Mouse (Mus musculus): ENCODE measurements around the gene Adgrg1. TPM values are rescaled to one million over a fixed set of nuclear protein-coding genes. Genes with fewer than 3 reads are reported as not detected.

Gene Adgrg1
- total RNA-seq, 2 experiments from 2014 or later: 79.5 to 104 TPM

DNA sequence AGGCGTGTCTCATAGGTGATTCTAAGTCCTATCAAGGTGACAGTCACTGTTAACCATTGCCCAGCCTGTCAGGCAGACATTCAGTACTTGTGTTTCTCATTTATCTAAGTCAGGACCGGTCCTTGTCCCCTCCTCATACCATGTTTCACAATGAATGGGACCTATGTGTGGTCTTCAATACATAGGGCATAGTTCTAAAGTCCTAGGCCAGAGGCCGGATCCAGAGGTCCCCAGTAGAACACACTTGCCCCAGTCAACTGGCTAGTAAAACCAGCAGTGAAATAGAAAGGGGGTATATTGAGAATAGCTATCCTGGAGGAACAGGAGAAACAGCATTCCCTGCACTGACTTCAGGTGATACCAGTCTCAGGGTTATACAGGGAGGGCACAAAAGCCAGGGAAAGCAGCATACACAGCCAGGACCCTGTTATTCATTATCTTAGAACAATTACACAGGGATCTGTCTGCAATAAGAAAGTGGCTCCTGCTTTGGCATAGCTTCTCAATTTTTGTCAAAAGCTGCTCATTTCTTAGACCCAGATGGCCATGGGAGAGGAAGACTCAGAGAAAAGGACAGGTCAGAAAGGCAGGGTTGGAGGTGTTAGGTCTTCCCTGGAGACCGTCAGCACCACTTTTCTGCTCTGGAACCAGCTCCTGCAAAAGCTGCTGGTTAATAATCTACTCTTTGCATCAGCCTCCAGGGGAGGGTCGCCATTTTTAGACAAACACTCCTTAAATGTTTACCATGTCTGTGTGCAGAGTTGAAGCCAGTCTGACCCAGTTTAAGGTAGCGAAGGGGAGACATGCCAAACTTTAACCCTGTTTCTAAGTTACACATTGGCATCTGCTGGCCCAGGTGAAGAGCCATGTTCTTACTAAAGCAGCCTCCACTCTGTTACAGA, 67.6 kb downstream of the Adgrg1 start:
- DNase-seq: no peak

DNA sequence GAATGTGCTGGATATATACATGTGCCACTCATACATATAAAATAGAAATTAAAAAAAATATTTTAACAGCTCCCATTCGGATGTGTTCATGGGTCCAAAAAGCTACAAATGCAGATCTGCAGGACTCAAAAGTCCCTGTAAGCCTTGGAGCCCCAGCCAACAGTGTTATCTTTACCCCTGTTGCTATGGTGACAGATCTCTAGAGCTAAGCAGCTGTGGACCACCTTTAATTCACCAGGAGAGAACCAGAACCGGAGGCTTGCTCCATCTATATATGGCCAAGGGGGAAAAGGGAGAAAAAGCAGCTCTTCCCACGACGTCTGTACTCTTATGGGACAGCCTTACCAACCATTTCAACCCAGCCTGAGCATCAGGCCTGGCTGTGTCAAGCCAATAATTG, 70.3 kb downstream of the Adgrg1 start:
- DNase-seq: no peak

DNA sequence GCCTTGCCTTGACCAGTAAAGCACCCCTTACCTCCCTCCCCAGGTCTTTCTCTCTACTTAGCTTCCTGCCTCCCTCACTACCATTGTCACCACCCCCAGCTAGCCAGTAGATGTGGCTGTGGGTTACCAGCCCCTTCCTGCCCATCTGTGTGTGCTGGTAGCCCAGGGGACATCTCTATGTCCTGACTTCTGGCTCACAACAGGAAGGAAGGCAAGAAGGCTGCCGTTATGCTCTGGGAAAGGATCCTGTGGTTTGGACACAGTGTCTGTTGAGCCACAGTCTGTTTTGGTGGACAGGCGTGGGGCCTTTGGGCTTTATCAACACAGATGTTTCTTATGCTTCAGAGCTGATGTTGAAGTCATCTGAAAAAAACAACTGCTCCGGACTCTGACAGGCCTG, 72.4 kb downstream of the Adgrg1 start:
- no peak for DNase-seq

DNA sequence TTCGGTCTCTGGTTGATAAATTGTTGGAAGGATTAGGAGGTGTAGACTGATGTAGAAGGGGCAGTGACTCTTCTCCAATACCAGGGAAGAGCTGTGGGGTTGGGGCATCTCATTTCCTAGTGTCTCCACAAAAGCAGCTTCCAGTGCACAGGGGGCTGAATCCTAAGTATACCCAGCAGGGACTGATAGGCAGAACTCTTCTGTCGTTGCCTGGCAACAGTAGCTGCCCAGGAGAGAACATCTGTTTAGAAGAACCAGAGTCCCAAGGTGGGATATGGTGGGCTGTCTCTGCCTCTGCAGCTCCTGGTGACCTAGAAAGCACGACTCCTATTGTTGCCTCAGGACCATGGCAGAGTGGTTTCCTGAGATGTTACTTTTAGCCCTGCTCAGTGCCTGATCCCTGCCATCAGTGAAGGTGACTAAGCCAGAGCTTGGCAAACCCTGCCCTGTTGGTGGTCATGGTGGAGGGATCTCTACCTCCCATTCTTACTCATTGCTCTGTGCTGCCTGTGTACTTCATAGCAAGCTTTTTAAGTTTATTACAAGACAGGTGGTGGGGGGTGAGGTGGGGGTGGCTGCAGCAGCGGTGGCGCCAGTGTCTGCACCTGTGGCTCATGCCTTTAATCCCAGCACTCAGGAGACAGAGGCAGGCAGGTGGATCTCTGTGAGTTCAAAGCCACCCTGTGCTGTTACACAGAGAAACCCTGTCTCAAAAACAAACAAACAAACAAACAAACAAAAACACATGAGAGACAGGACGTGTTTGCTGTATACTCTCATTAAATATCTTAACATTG, 73.5 kb downstream of the Adgrg1 start:
- no peak for DNase-seq

DNA sequence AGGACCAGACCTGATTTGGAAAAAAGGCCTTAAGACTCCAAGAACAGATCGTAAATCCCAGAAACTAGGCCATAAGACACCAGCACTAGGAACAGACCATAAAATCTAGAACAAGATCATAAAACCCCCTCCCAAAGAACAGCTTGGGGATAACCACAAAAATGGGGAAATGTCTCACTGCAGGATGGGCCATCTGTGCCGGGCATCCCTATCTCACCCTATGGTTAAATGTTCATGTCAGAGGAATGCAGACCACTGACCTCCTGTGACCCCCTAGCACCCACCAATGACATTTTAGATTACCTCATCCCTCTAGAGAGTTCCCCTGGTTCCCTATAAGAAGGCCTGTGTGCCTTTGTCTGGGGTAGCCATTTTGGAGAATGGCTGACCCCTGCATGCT, 75.1 kb downstream of the Adgrg1 start:
- no peak for DNase-seq

DNA sequence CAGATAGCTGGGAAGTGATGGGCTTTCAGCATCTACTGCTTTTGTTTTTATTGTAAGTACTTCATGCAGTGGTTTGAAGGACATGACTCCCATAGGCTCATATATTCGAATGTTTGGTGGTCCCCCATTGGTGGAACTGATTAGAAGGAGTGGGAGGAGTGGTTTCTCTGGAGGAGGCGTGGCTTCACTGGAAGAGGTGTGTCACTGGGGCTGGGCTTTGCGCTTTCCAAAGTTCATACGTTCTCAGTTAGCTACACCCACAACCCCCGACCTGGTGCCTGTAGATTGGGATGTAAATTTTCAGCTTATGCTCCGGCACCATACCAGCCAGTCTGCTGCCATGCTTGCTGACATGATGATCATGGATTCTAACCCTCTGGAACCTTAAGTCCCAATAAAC, 79.9 kb downstream of the Adgrg1 start:
- no peak for DNase-seq

DNA sequence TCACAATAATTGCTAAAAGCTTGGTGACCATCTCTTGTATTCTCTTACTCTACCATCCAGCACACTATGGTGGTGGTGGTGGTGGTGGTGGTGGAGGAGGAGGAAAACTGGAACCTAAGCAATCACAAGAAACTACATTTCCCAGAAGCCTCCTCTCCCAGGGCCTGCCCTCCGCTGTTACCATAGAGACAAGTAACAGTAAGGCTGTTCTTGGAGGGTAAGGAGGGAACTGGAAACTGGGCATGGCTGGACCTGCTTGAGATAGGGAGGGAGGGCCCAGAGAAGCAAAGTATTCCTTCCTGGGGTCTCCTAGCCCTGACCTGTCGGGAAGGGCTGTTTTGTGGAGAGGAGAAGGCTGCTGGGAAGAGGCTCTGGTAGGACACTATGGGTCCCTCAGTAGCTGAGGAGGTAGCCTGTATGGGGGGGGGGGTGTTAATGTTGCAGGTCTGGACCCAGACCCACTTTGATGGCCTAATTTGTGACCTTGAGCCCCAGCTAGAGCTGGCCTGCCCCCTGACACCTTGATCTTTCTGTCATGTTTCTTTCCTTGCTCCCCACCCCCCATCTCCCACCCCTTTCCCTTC, 80.5 kb downstream of the Adgrg1 start, which contains the start of gene Drc7:
TSS of gene Drc7 (plus strand) at position 177 of the 584 bp plus-strand sequence.
- DNase-seq: no peak

DNA sequence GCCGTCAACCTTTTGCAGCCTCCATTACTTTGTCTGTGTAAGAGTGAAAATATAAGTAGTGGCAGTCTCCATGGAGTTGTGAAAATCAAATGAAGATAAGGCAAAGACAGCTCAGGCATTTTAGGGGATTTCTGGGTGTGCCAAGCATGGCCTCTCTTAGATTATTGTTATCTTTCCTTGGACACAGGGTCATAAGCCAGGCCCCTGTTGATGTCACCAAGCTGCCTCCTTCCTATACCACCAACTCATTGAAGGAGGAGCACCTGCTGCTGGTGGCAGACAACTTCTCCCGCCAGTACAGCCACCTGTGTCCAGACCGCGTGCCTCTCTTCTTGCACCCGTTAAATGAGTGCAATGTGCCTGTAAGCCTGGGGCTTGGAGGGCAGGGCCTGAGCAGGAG, 81.9 kb downstream of the Adgrg1 start:
- no peak for DNase-seq

DNA sequence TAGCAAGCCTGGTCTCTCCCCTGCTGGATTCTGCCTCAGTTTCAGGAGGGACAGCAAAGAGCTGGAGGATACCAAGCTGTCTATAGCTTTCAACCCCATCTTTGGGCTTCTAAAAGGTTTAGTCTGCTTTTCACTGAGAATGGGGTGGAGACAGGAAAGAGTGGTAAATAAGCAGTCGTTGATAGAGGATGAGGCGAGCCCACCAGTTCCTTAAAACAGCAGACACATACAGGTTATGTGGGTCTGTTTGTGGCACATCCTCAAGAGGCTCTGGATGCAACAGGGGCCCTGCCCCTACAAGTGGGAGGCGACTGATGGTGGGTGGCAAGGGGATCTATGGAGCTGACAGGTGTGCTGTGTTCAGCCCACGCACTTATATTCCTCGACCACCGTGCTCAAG, 84.1 kb downstream of the Adgrg1 start:
- DNase-seq: no peak

DNA sequence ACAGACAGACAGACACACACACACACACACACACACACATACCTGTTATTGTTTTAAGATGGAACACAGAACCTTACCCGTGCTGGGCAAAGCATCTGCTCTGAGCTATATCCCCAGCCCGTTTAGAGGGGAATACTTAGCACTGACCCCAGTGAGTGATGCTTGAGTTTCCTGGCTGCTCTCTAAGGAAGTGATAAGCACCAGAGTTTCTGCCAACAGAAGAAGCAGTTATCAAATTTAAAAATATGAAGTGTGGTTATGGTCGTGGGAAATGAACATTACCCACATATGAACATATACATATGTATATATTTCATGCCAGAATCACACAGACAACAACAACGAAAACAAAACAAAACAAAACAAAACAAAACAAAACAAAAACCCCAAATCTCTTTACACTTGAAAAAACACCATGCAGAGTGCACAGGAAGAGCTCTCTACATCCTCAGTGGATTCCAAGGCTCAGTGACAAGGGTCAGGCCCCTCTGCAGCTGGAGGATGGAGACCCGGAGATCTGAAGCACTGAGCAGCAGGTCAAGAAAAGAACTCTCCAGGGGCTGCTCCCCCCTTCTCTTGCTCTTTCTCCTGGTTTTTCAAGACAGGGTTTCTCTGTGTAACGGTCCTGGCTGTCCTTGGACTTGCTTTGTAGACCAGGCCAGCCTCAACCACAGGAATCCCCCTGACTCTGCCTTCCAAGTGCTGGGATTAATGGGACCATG, 85.4 kb downstream of the Adgrg1 start:
- no peak for DNase-seq

Other genes starting within 250 kb of the Adgrg1 start
- not detected for gene Ccl22, start 229.2 kb upstream of the Adgrg1 start, total RNA-seq (2021)
- gene Cx3cl1, start 202.7 kb upstream of the Adgrg1 start, total RNA-seq (2021): 100 to 1,000 TPM; 425 TPM
- gene Ccl17, start 164.3 kb upstream of the Adgrg1 start, total RNA-seq (2021): 1 to 10 TPM; 3.7 to 4.3 TPM
- gene Coq9, start 136.4 kb upstream of the Adgrg1 start, total RNA-seq (2021): 10 to 100 TPM; 84.8 to 86.5 TPM
- gene Ciapin1, start 136.4 kb upstream of the Adgrg1 start, total RNA-seq (2021): 10 to 100 TPM; 71.9 to 73.9 TPM
- 10 to 100 TPM; 62.4 to 71.5 TPM for gene Polr2c, start 117.3 kb upstream of the Adgrg1 start, total RNA-seq (2021)
- 10 to 100 TPM; 27.4 to 27.6 TPM for gene Dok4, start 98.4 kb upstream of the Adgrg1 start, total RNA-seq (2021)
- gene Ccdc102a, start 56.7 kb upstream of the Adgrg1 start, total RNA-seq (2021): 1 to 10 TPM; 1.1 to 2.1 TPM
- gene Adgrg5, start 51.1 kb upstream of the Adgrg1 start, total RNA-seq (2021): not detected
- under 1 TPM; 0.17 to 0.66 TPM for gene Adgrg3, start 42.9 kb downstream of the Adgrg1 start, total RNA-seq (2021)
- 1 to 10 TPM; 1.1 to 2.7 TPM for gene Drc7, start 80.4 kb downstream of the Adgrg1 start, total RNA-seq (2021)
- gene Katnb1, start 106.4 kb downstream of the Adgrg1 start, total RNA-seq (2021): 10 to 100 TPM; 36.0 to 40.4 TPM
- gene Kifc3, start 228.1 kb downstream of the Adgrg1 start, total RNA-seq (2021): 10 to 100 TPM; 61.4 to 62.0 TPM